Mouse (Mus musculus) retina, postnatal 1 day (tissue): Measurements from ENCODE around the gene Twf1.

Source experiments
- DNase-seq: peaks from one replicate; pipeline ENCODE4 v3.0.0-alpha.2; 2012

Gene Twf1

DNA sequence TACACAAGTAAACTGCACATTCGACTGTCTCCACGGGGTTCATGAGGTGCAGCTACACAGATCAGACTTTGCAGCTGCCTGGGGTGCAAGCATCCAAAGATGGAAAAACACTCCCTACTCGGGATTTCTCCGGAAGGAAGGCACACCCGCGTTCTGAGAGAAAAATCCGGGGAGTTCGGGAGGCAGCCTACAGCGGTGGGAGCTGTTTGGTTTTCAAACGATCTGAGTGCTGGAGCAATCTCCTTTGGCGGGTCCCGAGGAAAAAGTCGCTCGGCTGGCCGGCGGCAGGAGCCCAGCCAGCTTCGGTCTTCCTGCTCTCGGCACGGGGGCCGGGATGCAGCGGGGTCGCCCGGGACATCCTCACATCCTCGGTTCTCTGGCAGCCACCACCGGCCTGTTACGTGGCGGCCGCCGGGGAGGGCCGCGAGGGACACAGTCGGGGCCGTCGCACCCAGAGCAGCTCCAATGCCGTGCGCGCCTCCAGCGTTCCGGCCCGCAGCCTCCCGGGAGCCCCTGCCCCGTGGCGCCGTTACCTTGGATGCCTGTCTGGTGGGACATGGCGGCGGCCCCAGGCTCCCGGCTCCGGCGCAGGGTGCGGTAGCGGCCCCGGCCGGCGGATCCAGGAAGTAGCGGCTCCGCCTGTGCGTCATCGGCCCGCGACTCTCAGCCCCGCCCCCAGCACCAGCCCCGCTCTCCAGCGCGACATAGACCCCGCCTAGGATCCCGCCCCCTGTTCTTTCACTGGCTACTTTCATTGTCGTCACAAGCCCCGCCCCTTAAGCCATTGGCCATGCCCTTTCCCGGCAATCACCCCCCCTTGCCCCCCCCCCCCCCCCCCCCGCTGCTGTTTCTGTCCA is at the start of gene Twf1:
Gene Twf1 (minus strand): TSS at position 671 of the 857 bp plus-strand sequence.
- DNase-seq: peak; percentile 98

DNA sequence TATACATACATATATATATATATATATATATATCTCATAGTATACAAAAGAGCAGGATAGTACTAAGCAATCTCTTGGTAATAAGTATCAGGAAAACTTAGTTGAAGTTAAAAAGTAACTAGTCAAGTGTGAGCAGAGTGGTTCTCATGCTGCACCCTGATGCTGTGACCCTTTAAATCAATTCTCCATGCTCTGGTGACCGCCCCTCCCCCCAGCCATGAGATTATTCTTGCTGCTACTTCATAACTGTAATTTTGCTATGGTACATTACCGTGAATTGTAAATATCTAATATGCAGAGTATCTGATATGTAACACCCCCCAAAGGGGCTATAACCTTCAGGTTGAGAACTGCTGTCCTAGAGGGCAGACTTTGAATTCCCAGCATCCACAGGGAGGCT is 49.4 kb upstream of the Twf1 start:
- no peak for DNase-seq

DNA sequence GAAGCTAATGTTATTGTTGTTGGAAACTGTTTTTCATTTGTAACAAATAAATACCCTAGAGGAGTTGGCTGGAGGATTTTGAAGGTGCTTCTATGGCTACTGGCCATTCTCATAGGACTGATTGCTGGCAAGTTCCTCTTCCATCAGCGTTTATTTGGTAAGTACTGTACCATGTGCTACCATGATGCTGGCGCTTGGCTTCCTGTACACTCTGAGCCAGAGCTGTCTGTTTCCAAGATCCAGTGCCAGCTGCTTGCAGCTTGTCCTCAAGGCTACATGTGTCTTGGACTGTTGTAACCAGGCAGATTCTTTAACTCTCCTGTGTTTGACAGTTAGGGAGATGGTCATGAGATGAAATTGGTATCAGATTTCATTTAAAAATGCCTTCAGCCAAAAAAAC is 48.5 kb upstream of the Twf1 start:
- no peak for DNase-seq

DNA sequence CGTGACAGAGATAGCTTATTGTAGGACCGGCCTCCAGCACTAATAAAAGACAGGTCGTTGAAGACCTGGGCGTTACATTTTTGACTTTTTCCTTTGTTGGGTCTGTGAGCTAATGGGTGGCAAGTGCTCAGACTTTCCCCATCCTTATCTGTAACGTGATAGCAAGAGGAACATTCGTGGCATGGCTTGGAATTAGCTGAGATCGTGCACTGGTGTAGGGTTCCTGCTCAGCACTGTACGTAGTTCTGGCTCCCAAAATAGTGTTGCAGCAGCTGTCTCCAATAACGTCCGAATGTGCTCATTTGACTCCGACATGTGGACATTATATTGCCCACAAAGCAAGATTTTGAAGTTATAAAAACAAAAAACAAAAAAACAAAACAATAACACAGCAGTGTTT is 44.8 kb upstream of the Twf1 start:
- no peak for DNase-seq

DNA sequence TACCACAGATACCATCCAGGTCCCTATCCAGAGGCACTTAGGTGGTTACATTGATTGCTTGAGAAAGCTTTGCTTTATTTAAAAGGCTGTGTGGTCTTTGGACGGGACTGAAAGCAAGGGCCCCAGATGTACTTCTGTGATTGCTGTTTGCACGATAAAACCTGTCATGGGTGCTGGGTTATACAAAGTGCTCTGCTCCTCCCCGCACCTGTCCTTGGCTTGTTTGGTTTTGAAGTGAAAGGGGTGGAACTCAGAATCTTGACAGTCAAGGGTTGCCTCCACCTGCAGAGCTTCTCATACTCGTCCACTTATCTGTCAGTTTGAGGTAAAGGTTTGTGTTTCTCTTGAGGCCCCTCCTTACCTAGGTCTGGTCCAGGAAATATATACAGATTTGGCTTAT is 40.9 kb upstream of the Twf1 start:
- DNase-seq: no peak

DNA sequence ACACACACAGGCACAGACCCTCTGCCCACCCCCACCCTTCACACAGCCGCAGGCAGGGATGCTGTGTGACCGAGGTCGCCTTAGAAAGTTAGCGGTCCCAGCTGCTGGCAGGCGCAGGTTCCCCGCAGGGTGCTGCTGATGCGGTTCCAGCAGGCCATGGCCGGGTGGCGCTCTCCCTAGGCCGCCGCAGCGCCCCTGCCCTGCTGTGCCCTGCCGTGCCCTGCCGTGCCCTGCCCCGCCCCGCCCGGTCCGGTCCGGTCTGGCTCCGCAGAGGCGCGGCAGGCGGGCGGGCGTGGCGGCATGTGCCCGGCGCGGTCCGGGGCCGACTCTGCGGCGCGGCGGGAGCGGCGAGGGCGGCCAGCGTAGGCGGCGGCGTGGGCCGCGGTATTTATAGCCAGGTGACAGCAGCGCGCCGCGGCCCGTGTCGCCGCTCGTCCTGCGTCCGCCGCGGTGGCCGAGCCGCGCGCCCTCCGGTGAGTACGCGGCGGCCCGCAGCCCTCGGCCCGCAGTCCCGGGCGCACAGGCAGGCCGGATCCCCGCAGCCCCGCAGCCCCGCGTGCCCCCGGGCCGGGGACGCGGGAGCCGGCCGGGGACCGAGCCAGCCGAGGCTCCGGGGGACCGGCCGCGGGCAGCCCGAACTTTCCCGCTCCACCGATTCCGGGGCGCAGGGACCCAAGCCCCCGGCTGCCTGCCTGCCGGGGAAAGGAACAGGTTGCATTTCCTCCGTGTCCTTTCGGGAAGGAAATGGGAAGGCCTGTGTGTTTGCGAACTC is 39.3 kb upstream of the Twf1 start, which contains the start of gene Tmem117:
Gene Tmem117 (plus strand): TSS at position 403 of the 772 bp plus-strand sequence.
- peak; percentile 64 for DNase-seq

DNA sequence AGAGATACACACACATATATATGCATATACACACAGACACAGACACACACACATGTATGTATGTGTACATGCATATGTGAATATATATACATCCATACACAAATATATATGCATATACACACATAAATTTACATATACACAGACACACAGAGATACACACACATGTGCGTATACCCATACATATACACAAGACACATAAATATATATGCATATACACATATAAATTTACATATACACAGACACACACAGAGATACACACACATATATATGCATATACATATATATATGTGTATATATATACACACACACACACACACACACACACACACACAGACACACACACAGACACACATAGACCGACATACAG is 38.8 kb upstream of the Twf1 start:
- no peak for DNase-seq

DNA sequence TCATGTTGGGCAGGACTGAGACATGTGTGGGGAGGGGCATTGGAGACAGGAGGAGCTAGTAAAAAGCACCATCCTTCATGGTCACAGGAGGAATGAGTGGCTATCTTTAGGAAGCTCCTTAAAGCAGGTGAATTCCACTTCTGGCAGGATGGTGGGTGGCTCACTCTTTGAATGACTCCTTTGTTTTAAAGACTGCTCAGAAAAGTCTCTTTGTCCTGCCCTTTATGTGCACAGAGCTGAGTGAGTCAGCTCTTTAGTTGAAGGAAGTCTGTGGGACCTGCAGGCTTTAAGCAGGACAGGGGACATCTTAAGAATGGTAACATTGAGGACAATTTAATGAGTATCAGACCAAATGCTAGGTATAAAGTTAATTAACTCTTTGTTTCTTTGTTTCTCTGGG is 31.2 kb upstream of the Twf1 start:
- DNase-seq: no peak

DNA sequence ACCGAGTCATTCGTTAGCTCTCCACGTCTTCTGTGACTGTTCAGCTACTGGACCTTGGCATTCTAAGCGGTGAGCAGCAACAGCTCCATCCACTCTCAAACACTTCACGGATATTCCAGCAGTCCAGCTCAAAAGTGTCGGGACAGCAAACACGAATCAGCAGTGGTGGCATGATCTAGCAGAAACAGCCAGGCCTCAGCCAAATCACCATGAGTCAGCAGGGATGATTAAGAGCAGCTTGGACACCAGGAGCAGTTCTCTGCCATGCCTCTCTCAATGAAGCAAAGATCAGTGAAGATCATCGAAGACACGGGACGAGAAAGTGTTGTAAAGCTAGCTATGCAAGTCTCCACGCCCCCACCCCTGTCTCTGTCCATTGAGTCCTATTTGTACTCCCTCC is 26.3 kb upstream of the Twf1 start:
- no peak for DNase-seq

DNA sequence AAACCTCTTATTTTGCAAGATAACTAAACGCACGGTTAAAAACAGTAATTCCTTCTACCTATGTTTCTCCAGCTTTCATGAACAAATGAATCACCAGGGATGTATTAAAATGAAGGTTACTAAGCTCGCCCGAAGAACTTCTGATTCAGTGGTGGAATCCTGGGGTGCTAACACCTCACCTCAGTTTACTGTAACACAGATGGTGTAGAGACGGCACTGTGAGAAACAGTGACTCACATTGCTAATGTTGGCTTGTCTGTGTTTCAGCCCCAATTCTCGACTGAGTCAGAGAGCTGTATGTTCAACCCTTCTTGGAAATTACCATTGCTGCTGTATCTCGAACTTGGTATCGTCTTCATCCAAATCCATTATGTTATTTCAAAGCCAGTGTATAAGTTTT is 18.1 kb upstream of the Twf1 start:
- DNase-seq: no peak

DNA sequence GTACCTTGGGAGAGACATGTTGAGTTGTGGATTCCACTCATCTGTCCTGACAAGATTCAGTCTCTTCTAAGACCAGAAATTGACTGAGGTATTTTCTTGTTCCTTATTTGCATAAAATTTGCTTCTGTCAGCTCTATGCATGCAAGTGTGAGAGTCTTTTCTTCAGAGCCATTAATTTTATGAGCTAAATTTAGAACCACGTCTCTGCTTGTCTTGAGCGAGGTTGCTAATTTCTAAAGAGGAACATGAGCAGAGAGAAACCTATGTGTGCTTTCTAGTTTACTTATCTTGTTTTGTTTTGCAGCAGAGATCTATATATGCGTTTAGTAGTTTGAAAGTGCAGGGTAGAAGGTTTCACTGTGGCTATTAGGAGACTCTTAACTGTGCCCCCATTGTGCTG is 12.8 kb upstream of the Twf1 start:
- no peak for DNase-seq

DNA sequence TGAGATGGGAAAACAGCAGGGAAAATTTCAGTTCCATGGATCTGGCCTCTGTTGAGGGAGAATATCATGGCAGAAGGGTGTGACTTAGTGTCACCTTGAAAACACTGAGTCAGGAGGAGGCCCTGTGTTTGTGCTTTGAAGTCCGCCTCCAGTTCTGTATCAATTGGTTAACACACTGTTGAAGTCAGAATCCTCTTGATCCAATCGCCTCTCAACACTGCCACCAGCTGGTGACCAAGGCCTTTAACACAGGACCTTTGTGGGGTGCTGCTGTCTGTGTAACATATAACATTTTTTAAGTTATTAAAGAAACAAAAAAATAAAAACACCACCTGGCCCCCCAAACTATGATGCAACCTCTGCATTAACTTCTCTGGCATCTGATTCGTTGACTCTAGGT is 11.7 kb upstream of the Twf1 start:
- peak; percentile 59 for DNase-seq

DNA sequence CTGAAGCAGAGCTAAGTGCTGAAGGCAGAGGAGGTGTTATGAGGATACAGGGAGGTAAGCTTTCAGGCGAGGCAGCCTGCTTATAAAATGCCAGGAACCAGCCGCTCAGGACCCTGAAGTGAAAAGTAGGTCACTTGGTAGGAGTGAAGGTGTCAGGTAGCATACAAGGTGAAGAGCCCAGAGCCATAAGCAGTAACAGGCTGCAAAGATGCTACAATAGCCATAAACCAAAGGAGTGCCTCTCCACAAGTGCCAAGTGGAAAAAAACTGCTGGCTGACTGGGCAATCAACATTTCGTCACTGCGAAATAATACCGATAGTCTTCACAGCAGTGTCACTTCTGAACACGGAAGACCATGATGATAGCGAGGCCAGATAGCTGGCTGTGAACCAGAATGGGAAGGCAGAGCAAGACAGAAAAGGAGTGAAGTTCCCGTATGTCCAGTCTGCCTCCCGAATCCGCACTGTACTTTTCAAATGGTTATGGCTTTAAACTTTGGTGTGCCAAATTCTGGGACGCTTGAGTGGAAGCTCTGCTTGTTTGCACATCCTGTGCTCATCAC is 10.5 kb upstream of the Twf1 start:
- no peak for DNase-seq

DNA sequence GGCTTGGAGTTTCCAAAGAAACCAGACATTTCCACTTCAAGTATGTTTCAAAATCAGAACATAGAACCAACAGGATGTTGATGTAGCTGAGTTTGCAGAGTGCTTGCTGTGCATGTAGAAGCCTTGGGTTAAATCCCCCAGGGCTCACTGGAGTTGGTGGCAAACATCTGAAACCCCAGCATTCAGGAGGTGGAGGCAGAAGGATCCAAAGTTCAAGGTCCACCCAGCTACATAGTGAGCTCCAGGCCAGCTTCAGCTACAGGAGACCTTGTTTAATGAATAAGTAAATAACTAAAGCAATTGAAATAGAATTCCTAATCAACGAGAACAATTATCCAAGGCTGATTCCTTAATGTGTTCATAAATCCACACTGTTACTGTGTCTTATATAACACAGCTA is 3.9 kb upstream of the Twf1 start:
- no peak for DNase-seq

DNA sequence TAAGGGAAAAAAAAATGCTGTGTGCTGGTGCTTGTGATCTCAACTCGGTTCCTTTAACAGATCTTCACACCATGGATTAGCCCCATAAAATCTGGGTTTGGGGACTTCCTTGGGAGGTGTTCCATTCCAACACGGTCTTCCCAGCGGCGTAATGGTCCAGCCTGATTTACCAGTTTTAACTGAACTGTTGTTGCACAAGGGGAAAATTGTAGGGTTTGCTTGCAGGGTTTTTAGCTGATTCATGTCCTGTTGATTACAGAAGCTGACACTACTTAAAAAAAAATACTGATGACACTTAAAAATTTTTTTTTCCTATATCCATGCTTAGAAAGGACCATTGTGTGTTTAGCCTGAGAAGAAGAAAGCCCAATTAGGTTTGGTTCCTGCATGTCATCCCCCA is 1.7 kb upstream of the Twf1 start:
- no peak for DNase-seq

DNA sequence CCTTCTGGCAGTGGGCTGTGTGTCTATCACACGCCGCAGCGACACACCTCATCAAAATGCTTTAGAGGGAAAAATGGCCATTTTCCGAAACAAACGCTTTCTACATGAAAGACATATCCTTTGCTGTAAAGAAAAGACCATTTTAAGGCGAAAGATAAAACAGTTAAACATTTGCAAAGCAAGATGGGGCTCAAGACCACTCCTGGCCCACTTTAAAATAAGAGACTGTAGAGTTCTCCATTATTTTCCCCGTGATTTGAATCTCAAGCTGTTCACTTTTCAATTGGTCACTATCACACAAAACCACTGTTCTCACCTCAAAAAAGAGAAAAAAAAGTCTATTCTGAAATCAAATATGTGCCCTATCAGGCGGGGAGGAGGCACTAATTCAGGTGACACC is 394 bp upstream of the Twf1 start:
- DNase-seq: no peak

DNA sequence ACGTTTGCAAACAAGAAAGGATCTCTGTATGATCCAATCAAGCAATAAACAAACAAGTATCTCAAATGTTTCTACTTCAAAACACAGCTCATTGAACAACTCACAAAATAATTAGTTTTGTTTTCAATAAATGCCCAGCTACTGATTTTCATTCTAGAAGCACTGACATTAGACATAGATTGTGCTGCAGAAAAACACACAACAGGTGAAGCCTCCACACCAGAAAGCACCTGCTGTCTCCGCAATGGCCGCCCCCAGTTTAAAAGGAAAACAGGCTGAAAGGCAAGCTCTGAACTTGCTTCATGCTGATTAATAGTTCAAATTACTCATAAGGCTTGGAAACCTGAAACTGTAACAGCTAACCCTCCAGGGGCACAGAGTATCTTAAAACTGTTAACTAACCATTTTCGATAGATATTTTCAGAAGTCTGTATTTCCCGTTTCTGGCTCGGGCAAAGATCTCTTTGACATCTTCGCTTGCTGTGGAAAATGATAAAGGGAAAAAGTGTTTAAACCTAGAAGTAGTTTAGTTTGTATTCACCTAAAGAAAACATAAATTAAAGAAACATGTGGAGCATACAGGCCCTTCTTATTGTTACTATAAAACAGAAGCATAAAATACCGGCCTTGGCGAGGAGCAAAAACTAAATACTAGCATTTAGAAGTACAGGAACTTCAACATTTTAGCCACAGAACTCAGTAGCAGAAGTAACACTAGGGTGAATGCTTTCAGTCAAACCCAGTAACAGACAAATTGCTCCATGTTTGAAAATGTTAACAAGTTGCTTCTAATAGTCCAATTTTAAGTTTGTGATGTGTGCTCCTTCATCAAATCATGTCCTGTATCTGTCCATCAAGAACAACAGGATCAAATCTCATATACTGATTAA is 1.6 kb downstream of the Twf1 start:
- DNase-seq: no peak

DNA sequence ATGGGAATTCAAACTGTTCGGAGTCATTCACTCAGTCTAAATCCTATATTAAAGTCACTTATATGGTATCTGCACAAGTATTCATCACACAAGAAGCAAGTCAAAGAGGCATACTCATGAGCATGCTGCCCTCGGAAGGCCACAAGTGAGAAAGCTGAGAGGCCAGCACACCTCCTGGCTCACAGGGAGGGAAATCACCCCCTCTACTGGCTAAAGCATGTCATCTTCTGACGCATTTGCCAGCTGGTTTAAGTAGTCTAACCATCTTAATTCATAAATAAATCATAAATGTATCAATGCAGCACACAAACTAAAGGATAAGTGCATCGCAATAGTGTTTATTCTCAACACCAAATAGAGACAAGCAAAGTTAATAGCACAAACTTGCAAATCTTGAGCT is 5.0 kb downstream of the Twf1 start:
- DNase-seq: no peak

DNA sequence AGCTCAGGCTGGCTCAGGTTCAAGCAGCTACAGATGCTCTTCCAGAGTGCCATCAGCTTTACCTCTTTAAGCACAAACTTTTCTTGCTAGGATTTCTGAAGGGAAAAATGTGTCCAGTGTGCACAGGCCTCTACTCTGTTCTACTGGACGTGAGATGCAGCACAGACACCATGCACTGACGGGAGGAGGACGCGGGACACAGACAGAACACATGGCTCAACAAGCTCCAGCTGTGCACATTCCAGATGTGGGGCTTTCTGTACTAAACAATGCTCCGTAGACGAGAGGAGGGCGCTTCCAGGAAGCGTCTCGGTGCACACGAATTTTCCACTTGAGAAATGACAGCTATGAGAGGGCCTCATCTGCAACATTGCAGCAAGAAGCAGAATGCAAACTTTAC is 6.5 kb downstream of the Twf1 start:
- DNase-seq: no peak

DNA sequence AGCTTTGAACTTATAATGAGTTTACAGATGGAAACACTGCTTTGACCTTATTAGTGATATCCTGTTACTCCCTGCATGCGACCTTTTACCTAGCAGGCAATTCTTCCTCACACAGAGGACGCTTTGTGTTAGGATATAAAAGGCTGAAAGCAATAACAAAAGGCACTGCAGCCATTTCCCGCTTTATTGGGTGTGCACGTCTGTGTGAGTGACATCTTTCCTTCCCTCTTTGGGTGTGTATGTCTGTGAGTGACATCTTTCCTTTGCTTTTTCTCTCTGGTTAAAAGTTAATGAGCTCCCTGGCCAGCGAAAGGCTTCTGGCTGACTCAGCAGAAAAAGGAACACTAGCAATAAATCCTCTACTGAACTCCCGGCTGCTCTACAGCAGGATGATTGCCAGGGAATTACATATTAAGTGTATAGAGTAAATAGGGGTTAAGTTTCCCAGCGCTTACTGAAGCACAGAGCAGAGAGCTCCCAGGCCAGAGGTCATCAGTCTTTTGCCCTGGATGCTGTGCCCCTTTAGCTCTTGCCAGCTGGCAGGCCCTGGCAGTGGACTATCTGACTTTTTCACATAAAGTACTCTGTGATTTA is 7.6 kb downstream of the Twf1 start:
- no peak for DNase-seq

DNA sequence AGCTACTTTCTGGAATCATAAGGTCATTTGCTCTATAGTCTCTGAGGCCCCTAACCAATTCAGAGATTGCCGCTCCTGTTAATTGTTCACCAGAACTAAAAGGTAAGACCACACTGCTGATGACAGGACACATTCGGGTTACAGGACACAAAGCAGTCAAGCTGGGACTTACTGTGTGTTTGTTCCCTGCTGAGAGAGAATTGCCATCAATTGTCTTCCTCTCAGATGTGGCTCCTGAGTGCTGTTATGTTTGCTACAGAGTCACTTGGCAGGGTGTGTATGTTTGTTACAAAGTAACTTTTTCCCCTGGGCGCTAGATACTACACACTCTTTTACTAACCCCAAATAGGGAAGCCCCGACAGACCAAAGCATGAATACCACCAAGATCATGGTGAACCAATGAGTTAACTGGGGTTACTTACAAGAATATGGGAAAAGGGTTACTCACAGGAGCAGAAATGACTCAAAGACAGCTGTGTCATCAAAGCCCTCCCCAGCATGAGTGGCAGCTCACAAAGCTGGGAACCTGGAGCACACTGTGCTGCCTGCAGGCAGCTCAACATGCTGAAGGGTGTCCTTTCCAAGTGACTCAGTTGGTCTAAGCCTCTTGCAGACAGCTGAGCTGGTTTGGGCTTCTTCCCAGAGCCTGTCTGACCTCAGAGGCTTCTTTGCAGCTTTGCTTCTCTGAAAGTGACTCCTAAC is 15.0 kb downstream of the Twf1 start:
- no peak for DNase-seq

DNA sequence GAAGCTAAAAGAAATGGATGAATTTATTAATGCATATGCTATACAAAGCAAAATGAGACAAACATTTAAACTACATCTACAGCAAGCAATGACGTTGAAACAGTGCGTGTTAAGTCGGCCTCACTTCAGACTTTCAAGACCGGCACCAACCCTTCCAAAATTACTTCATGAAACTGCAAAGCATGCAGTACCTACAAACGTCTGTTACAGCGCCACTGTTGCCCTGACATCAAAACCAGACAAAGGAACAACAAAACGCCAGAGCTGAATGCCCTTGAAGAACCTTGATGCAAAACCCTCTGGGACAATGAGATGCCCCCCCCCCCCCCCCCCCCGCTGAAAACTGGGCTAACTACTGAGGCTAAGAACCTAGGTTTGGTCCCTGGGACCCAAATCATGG is 16.9 kb downstream of the Twf1 start:
- no peak for DNase-seq
